Mouse (Mus musculus) left cerebral cortex, adult 9 months (tissue): ENCODE data around the gene Gps2.

ENCODE experiments used
- DNase-seq, 2 experiments: peaks; one replicate each; pipeline ENCODE4 v3.0.0; 2022; ENCODE audit warnings: low spot score in 2 of 2

The Gps2 gene

DNA sequence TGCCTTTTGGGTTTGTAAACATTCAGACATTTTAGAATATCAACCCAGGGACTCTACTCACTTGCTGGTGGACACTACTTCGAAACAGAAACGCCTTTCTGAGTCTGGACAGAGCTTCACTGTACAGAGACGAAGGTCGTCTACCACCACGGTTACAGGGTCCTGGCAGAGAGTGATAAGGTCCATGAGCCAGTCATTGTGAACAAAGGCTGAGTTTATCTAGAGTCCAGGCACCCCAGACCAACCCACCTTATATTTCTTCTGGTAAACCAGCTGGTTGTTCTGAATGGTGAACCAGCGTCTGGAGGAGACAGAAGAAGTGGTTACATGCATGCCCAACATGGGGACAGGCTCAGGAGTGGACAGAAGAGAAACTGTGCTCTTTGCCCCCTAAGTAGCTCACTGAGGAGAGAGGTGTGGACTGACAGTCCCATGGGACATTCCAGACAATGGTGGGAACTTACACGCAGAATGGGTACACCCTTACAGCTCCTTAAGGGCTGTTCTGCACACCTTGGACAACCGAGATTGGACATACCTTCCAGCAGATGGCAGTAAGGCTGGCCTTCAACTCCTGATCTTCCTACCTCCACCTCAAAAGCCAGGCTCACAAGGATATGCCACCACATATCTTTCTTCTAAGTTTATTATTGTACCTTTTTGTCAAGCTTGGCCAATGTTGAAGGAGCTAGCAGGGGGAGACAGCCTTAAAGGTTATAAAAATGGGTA, 26.6 kb upstream of the Gps2 start:
- DNase-seq = no peak

DNA sequence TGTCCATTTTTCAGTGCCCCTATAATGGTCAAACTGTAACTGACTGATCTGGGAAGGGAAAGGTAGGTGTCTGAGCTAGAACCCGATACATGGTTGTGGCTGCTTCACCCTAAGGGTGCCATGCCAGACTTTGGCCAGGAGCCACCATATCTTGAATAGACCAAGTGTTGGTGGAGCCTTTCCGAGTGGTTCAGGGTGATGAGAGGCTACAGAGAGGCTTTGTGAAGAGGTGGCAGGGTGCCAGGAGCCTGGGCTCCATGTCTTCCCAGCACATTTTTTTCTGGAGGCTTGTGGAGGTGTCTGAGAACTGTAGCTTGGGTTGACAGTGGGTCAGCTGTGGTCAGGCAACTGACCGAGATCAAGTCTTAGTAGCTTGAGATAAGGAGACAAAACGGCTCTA, 22.2 kb upstream of the Gps2 start:
- peak in 1 of 2 experiments; percentile 42 for DNase-seq

DNA sequence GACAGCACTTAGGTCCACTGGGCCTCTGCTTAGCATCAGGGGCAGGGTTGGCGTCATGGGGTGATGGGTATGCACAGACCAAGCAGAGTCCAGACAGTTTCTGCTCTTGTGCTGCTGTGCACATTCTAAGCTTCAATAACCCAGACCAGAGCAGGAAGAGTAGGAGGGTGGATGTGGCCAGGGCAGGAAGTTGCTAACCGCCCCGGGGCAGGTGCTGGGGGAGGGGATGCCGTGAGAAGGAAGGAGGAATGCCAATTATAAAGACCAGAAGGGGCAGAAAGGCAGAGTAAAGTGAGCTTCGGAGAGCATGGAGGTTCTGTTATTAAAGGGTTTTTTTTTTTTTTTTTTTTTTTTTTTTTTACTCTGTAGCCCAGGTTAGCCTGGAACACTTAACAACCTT, 19.0 kb upstream of the Gps2 start:
- DNase-seq = no peak

DNA sequence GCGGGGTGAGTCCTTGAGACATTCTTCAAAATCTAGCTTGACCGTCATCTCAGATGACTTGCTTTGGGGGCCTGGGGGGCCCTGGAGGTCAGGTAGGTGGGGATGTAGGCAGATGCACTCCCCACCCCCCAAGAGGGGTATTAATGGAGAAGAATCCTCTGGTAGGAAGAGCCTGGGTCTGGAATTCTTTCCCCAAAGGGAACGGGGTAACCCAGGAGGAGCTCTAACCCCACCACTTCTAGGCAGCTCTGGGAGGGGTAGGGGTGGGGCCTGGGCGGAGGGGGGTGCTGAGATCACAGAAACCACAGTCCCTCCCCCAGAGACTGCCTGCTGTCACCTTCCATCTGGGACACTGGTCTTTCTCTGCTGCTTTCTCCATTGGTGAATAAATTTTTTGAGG, 18.4 kb upstream of the Gps2 start, which contains the start of gene Acap1:
Gene Acap1, minus strand, starts transcription at position 249 of the 400 bp plus-strand sequence.
- no peak for DNase-seq

DNA sequence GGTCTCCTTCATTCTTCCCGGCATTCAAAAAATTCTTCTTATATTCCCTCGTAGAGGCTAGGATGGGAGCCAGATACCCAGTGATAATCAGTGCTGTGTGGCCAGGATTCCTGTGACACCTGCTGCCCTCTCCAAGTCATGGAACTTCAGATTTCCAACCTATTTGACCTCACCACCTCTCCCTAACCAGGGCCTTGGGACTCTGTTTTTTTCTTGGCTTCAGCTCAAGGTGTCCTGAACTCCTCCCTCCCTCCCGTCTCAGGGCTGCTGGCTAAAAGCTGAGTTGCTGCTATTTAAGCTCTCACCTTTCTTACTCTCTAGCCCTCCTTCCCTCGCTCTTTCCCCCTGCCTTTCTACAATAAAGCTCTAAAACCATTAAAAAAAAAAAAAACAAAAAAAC, 13.8 kb upstream of the Gps2 start:
- no peak for DNase-seq

DNA sequence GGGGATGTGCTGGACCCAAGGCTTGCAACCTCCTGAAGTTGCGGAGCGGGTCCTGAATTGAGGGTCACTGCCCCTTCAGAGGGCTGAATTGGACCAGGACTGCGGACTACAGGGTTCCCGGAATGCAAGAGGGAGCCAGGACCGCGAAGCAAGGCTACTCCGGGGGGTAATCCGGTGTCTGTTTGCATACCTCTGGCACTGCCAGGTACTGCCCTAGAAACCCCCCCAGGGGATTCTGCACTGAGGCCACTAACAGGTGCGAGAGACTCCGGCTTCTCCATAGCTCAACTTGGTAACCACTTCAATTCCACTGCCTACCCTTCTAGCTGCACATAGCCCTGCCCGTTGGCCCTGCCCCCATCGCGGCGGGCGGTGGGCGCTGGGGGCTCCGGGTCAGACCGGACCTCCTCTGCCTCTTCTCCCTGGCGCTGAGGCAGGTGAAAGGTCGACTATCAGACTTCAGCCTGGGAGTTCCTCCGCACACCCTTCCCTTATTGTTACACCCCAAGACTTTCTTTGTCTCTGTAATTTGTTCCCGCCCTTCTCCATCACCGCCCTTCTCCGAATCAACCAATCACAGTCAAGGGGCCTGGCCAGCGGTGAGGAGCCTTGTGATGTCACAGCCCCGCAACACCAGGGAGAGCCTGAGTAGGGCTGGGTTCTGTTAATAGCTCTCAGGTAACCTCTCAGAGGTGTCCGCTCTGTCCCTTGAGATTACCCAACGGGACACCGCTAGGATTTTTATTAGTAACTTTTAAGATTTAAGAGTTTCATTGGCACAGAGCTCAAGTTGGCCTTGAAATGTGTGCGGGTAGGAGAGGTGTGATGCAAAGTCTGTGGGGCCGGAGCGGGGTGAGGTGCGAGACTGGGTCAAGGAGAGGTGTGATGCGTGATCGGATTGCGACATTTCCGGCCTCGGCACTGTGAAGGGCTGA, 12.9 kb upstream of the Gps2 start, which contains the start of the genes 2810408A11Rik and Neurl4:
Gene 2810408A11Rik, minus strand, starts transcription at position 517 of the 935 bp plus-strand sequence.
Gene Neurl4, plus strand, starts transcription at position 602 of the 935 bp plus-strand sequence.
- peak; percentile 79 to 89 for DNase-seq

DNA sequence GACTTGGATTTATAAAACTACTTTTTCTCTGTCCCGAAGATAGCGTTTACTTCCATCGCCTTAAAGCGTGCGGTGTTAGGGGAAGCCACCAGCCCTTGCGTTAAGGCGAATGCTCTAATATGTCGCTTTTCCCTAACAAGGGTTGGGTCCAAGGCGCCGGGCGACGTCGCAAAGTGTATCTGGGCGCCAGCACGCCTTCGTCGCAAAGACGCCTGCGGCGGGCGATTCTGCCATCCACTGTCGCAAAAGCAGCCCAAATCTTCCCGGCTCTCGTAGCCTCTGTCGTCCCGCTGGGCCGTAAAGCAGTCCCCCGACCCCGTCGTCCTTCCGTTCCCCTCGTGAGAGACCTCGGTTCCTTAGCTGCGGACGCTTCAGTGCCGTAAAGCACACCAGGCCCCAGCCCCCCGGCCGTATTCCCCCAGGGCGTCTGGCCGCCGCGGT, 12.3 kb upstream of the Gps2 start:
- peak; percentile 97 to 98 for DNase-seq

DNA sequence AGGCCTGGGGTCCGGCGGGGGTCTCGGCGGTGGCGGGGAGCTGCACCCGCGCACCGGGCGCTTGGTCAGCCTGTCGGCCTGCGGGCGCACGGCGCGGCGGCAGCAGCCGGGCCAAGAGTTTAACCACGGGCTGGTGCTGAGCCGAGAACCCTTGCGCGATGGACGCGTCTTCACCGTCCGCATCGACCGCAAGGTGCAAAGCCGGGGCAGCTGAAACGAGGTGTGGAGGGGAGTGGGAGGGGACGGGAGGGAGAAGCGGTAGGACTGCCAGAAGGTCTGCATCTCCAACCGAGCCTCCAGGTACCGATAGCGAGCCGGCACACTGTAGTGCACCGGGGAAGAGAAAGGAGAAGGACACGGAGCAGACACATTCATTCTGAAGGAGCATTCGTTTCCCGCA, 11.7 kb upstream of the Gps2 start:
- DNase-seq = no peak

DNA sequence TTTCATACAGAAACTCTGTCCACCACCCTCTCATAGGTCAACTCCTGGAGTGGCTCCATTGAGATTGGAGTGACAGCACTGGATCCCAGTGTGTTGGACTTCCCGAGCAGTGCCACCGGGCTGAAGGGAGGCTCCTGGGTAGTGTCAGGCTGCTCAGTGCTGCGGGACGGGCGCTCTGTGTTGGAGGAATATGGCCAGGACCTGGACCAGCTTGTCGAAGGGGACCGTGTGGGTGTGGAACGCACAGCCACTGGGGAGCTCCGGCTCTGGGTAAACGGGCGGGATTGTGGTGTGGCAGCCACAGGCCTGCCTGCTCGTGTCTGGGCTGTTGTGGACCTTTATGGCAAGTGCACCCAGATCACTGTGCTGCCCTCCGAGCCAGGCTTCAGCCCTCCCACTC, 10.7 kb upstream of the Gps2 start:
- DNase-seq = no peak

DNA sequence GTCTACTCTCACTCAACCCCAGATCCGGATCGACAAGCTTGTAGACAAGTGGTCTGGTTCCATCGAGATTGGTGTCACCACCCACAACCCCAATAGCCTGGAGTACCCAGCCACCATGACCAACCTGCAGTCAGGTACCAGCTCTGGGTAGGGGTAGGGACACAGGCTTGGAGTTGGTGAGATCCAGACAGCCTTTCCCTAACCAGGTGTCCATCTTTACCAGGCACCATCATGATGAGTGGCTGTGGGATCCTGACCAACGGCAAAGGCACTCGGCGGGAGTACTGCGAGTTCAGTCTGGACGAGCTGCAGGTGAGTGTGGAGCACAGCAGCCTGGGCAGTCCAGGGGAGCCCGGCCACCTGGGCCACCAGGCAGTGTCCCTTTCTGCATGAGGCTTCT, 9.4 kb upstream of the Gps2 start:
- DNase-seq = no peak

DNA sequence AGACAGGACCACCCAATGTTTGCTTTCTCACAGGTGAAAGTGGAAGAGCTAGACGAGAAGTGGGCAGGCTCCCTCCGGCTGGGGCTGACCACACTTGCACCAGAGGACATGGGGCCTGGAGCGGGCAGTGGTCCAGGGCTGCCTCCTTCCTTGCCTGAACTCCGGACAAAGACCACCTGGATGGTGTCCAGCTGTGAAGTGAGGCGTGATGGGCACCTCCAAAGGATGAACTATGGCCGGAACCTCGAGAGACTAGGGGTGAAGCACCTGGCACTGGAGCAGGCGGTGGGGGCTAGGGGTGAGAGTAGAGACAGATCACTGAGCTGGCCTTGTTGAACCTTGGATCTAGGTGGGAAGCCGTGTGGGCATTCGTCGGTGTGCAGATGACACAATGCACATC, 5.0 kb upstream of the Gps2 start:
- DNase-seq = no peak

DNA sequence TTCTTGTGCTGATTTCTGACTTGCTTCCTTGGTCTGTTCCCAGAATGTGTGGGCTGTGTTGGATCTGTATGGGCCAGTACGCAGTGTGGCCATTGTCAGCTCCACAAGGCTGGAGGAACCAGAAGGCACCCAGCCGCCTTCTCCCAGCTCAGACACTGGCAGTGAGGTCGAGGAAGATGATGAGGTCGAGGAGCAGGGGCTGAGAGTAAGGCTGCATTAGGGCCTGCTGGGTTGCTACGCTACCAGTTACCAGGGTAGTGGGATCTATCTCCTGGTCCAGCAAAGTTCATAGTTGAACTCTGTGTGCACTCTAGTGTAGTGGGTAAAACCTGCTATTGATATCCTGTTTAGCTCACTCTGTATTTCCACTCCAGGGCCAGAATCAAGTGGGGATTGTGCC, 4.5 kb upstream of the Gps2 start:
- DNase-seq = no peak

DNA sequence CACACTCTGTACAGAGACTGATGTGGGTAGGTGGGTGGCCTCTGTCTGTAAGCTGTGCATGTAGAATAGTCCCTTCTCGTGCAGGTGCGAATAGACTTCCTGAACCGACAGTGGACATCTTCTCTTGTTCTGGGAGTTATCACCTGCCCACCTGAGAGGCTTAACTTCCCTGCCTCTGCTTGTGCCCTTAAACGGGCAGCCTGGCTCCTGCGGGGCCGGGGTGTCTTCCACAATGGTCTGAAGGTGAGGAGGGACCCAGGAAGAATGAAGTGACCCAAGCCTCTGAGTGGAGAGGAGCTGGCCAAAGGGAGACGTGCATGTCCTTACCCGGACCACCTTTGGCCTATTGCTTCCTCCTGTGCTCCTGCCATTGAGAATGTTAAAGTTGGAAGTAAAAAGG, 3.5 kb upstream of the Gps2 start:
- no peak for DNase-seq

DNA sequence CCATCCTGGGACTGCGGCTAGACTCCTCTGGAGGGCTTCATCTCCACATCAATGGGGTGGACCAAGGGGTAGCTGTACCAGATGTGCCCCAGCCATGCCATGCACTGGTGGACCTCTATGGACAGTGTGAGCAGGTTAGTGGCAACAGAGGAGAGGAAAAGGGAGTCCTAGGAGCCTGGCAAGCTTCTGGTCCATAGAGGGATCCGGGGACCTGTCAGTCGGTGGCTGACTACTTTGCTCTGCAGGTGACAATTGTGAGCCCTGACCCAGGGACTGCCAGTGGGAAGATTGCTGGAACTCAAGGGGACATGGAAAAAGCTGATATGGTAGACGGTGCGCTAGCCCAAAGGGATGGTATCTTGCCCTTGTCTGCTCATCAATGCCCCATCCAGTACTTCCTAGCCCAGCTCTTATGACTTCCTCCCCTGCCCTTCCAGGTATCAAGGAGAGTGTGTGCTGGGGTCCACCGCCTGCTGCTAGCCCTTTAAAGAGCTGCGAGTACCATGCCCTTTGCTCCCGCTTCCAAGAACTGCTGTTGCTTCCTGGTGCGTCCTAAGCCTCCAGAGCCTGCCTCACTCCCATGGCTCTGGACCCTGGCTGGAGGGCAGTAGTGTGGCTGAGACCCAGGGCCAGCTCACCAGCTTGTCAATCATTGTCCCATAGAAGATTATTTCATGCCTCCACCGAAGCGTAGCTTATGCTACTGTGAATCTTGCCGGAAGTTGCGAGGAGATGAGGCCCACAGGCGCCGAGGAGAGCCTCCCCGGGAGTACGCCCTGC, 2.7 kb upstream of the Gps2 start:
- no peak for DNase-seq

DNA sequence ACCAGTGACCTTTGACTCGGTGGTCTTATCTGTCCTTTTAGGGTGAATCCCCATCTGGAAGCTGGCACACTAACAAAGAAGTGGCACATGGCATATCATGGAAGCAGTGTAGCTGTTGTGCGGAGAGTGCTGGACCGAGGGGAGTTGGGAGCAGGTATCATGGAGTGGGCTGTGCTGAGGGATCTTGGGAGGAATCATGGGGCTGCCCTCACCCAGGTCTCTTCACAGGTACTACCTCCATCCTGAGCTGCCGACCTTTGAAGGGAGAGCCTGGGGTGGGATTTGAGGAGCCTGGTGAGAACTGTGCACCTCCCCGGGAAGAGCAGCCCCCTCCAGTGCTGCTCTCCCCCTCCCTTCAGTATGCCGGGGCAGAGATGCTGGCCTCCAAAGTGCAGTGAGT, 2.0 kb upstream of the Gps2 start:
- no peak for DNase-seq

DNA sequence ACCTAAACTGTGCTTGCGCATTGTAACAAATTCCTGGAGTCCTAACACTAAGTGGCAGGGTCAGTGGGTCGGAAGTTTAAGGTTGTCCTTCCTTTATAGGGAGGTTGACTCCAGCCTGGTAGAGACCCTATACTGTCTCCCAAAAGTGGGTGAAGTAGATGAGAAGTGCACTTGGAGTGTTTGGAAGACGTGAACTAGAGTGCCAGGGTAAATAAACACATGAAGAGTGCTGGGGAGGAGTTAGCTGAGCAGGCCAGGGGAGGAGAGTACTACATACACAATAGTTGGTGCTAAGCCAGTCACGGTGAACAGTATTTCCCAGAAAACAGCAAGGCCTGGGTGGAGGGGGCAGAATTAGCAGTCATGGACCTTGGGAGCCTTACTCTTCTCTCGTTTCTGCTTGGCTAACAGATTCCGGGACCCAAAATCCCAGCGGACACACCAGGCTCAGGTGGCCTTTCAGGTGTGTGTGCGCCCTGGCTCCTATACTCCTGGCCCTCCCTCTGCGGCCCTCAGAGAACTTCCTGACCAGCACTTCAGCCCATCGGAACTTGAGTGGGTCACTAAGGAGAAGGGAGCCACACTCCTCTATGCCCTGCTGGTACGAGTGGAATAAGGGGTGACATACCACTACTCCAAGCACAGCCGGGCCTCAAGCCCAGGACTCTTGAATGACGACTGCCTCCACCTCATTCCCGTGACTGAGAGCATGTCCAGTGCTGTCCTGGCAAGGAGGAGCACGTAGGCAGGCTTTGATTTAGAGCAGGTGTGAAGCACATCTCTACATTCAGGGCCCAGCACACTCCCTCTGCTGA, 765 bp upstream of the Gps2 start:
- no peak for DNase-seq

DNA sequence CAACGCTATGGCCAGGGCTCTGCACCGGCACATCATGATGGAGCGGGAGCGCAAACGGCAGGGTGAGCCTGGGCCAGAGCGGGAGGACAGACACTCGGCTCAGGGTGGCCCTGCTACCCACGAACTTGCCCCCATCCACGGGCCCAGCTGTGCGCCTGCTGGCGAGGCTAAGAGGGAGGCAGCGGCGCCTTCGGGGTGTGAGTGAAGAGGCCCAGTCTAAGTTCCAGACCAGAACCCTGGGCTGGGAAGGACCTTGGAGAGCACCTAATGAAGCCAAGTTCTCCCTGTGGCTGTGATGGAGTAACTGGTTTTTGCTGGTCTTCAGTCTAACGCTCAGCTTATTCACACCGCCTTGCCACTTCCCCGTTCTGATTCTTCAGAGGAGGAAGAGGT, 680 bp downstream of the Gps2 start:
- no peak for DNase-seq

DNA sequence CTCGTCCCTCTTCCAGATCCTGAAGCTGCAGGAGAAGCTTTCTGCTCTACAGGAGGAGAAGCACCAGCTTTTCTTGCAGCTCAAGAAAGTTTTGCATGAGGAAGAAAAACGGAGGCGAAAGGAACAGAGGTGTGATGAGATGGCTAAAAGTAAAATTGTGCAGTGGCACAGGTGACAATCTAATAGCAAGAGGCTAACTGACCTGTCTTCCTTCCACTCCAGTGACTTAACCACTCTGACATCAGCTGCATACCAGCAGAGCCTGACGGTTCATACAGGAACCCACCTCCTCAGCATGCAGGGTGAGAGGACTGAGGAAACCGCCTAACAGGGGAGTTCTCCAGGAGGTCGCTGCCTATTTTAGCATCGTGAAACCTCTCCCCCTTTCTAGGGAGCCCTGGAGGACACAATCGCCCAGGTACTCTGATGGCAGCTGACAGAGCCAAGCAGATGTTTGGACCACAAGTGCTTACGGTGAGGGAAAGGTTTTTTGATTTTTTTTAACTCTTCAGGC, 1.3 kb downstream of the Gps2 start:
- no peak for DNase-seq

DNA sequence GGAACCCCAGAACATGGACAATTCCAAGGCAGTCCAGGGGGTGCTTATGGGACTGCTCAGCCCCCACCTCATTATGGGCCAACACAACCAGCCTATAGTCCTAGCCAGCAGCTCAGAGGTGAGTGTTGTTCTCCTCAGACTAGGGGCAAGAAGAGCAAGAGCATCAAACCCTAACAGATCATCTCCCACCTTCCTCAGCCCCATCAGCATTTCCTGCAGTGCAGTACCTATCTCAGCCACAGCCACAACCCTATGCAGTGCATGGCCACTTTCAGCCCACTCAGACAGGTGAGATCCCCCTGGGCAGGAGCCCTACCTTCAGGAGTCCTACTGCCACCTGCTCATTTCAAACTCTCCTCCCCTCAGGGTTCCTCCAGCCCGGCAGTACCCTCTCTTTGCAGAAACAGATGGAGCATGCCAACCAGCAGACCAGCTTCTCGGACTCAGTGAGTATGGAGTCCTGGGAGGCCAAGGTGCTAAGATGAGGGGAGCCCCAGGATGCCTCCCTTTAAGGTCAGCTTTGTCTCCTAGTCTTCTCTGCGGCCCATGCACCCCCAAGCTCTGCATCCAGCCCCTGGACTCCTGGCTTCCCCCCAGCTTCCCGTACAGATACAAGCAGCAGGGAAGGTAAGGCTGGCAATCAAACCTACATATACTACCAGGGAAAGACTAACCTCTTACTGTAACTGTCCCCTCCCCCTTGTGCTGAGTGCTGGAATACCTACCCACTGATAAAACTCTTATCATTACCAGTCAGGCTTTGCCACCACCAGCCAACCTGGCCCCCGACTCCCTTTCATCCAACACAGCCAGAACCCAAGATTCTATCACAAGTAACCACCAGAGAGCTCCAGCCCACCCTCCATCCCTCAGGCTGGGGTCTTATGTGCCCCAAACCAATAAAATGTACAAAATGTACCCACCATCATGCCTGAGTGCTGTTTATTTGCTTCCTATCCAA, 2.3 kb downstream of the Gps2 start:
- no peak for DNase-seq
